Mouse (Mus musculus) frontal cortex, postnatal 25 days (tissue): Measurements from ENCODE around the gene Dmd.
A peak's percentile ranks its signal among the peaks of the same experiment; 100 is the strongest.

Source experiments
- DNase-seq, 2 experiments: peaks; one replicate each; pipeline ENCODE4 v3.0.0; 2022; ENCODE audit warnings: low spot score in 2 of 2

Dmd gene

DNA sequence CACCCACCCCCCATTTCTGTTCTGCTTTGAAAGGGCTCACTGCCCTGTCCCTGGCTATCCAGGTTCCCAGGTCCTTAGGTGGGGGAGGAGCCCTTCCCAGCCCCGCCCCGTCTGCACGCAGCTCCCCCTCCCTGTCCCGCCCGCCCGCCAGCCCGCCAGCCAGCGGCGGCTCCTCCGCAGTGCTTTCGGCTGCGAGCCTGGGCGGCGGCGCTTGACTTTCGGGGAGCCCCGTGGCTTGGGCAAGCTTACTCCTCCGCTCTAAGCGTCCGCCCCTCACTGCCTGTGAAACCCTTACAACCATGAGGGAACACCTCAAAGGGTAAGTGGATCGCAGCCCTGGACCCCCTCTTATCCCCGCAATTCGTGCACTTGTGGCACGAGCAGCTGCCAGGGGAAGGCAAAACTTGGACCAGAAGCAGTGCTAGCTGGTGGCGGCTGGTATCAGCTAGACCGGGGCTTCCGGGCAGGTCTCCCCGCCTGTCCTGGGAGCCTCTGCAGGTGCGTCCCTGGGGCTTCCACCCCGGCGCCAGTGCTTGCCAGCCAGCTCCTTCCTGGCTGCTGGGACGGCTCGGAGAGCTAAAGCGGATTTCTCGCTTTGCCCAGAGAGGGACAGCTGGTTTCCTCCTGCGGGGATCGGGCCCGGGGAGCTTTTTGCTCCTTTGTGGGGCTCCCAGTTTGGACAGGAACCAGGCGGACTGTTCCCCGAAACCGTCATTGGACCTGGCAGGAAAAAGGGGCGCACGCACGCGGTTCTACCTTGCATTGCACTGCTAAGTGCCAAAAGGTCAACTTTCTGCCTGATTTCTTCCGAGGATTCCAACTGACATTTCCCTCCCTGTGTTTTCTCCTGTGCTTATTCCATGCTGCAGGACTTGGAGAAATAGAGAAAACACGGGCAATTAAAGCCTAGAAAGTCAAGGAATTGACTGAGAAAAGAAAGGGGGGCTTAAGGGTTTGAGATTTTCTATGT lies 2099.8 kb downstream of the Dmd start:
- peak in 1 of 2 experiments; percentile 11 for DNase-seq

DNA sequence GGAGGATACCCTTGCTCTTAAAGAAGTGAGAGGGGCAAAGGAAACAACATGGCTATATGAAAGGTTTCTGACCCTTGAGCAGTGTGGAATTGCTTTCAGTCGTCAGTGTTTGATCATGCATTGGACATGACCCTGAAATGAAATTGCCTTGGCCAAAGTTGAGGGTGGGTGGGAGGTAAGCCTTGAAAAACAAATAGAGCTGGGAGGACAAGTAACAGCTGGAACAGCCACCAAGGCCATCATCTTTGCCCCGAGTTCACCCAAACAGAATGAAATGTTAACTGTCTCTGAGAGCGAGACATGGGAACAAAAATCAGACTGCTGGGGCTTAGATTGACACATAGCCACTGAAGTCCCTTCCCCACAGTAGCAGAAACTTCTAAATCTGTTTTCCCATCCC lies 2100.9 kb downstream of the Dmd start:
- DNase-seq = no peak

DNA sequence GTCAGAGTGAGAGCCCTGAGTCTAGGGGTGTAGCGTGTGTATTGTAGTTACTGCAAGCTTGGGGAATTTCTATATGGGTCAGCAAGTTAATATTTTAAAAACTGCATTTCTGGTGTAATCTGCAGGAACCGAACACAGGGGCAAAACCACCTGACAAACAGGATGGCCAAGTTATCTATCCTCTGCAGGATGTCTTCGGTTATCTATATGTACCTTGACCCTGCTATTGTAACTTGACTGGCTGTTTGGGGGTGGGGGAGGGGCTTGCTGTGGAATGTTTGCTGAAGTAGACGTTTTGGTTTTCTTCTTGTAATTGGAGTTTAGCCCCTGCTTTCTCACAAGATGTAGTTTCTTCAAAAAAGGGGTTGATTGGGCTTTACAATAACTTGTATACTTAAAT lies 2124.9 kb downstream of the Dmd start:
- no peak for DNase-seq

DNA sequence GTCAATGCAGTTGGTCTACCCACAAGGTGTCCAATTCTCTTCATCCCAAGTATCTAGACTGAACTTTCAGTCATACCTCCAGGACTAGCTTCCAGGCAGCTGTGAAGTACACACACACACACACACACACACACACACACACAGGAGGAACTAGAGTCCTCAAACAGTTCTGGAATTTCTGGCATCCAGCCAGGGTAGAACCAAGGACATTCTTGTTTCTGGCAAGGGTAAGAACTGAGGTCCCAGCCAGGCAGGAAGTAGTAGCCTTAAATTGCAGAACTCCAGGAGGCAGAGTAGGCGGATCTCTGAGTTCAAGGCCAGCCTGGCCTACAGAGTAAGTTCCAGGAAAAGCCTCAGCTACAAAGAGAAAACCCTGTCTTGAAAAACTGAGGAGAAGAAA lies 2128.2 kb downstream of the Dmd start:
- no peak for DNase-seq

DNA sequence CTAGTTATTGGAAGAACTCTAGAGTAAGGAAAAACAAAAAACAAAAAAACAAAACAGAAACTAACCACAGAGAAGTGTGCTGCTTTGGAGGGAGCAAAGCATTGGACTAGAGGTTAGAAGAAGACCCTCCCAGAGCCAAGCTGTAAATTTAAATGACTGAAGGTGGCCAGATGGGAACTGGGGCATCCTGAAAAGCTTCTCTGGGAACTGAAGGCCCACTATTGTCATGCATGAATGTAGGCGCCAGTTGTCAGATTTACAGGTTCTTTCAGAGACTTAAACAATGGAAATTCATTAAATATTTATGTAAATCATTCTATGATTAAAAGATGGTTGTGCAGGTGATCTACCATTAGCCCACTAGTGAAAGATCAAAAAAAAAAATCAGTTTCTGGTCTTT lies 2128.9 kb downstream of the Dmd start:
- DNase-seq = no peak

DNA sequence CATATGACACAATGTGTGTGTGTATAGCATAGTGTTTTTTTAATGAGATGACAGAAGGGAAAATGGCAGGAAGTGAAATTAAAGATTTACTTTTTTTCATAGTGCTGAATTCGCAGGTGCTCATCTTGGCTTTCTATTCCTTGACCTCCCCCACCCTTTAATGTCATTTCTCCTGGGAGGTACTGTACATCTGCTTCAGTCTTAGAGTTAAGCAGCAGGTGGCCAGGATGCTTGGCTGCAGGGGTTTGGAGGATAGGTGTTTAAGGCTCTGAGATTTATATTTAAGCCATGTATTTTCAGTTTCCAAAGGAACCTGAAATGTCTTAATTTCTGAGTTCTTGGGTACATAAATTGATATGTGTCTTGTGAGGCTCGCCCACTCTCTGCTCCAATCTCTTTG lies 2130.5 kb downstream of the Dmd start:
- DNase-seq = no peak

DNA sequence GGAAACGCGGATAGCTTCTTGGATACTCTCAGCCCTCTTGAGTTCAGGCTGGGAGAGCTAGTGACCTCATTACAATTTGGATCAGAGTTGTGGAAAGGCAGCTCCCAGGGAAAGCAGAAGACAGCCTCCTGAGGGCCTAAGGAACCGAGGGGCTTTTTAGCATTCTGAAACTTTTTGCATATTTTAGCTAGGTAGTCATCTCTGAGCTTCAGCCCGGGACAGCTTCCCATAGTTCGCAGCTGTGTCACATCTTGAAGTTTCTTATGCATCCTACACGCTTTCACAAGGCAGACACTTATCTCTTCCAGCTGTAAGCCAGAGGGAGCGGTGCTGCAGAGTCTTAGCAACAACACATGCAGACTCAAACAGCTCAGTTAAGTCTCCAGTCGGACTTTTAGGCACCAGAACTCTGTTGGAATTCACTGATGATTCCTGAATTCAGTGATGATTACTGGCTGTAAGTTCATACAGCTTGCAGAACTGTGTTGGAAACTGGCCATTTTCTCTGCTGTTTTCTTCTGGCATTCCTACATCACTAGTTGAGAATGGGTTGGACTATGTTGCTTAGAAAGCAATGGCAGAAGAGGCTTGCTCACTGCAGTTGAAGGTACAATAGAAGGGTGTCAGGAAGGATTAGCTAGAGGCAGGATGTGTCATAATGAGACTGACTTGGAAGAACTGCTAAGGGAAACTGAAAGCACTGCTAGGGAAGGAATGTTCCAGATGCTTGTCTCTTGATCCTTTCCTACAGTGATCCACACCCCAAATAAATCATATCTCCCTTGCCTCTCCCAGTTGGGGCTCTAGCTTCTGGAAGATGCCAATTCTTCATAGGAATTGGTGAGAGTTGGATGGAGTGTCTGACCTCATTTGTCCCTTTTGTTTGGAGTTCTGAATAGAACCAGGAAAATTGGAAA lies 2135.8 kb downstream of the Dmd start:
- no peak for DNase-seq

DNA sequence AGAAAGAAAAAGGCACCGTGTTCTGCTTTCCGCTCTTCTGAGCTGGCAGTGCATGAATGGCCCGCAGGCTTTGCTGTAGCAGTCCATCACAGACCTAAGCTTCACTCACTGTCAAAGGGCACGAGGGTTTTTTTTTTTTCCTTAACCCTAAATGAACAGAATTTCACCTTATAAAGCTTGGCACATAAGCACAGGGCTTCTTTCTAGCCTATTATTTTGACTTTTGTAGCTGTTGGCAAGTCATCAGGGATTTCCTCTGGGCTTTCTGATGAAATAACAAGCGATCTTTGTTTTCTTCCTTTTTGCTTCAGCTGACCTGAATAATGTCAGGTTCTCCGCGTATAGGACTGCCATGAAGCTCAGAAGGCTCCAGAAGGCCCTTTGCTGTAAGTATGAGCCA lies 2140.8 kb downstream of the Dmd start:
- DNase-seq = no peak

DNA sequence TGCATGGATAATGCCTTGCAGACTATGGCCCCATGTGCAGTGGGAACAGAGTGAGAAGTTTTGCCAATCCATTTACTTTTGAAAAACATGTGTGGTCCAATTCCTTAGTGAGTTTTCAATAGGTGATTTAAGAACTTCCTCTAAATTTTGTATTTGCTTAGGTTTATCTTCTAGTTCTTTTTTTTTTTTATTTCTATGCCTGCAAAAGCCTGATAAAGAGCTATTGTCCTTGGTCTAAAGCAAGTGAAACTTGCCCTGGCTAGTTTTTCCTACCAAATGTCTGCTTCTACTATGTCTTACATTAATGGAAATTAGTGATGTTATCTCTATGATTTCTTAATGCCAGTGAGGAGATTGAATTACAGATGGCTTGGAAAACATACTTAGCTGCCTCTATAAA lies 2144.7 kb downstream of the Dmd start:
- no peak for DNase-seq

DNA sequence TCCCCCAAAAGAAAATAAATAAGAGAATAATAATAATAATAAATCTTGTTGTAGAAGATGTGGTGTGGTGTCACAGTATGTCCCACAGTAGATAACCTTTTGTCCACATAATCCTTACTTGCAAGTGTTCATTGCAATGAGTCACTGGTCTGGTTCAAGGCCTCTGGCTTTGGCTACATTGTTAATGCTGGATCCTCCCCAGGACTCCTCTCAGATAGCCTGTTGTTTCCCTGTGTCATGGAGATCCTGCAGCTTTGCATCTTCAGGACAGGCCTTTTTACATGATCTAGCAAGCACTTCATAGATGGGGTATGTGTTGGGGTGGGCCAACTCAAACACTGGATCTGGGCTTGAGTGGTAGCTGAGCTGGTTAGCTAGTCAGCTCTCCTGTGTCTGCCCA lies 2150.0 kb downstream of the Dmd start:
- DNase-seq = no peak

DNA sequence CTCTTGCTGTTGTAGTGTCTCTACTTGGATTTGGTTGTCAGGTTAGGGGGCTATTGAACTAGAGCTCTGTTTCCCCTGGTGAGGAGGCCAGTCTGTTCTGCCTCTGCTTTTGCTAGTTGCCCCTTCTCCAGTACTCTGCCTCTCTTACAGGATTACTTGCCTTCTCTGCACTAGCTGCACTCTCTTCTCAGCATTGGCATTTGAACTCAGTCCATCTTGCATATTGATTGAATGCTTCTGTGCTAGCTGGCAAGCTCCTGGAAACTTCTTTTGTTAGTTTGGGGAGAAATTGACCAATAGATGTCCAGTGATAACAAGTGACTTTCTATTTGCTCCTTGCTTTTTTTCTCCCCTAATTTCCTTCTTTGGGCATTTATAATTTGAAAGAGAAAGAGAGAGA lies 2163.7 kb downstream of the Dmd start:
- no peak for DNase-seq

DNA sequence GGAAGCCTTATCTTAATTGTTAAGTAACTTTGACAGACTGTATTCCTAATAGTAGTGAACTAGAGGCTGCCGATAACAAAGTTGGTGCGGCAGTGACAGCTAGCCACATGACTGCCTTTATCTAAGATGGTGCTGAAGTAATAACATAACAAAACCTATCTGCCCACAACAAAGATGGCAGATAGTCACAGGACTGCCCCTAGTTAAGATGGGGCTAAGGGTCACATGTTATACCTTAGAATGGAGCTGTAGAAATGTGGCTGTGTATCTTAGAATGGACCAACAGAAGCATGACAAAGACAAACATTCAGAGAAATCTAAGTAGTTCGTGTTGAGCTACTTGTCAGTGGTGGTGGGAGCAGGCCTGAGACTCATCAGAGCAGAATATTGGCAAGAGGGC lies 2184.0 kb downstream of the Dmd start:
- DNase-seq = no peak

DNA sequence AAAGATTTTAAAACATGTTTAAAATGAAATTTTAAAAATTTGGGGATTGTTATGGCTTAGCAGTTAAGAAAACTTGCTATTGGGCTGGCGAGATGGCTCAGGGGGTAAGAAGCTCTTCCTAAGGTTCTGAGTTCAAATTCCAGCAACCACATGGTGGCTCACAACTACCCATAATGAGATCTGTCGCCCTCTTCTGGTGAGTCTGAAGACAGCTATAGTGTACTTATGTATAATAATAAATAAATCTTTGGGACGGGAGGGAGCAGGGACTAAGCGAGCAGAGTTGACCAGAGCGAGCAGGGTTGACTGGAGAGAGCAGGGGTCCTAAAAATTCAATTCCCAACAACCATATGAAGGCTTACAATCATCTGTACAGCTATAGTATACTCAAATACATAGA lies 2188.6 kb downstream of the Dmd start:
- no peak for DNase-seq

DNA sequence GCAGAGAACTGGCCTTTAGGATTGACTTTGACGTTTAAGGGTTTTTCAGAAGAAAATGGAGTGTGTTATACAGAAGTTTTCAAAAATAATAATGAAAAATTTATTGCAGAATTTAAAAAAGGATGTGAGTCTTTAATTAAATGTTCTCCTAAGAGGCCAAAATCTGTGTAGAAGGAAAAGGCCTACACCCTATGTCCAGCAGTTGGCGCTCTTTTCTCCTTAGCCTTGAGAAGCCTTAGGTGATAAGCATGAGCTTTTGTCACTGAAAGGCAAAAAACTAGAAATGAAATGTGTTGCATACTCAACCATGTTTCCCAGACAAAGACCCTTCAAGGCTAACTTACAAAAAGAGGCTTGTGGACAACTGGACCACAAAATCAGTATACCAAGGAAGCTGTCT lies 2222.6 kb downstream of the Dmd start:
- no peak for DNase-seq

DNA sequence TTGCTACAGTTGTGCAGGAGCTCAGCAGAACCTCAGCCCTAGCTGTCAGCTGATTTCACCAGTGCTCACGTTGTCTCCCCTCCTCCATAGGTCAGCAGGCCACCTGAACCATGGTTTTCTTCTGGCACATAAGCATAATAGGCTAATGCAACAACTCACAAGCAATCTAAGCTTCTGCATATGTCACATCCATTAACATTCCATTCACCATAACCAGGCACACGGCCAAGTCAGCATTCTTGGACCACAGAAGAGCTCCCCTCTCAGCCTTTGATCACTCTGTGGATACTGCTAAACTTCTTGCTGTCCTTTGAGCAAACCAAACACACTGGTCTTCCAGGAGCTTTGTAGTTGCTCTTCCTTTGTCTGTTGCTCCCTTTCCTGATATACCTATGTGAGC lies 2238.9 kb downstream of the Dmd start:
- no peak for DNase-seq

DNA sequence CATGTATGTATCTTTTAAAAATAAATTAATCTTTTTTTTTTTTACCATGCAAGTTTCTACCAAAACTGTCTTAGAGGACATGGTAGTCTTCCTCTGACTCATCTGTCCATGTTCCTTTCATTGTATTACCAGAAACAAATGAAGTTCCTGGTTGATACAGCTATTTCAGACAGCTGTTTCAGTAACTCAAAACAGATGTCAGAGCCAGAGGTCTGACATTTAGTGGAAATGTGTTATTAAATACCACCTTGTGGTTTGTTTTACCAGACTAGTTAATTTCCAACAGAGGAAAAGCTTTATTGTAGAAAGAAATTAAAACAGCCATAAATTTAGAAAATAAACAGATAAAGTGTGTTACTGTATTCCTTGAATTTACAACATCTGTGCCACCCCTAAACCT lies 2245.2 kb downstream of the Dmd start:
- DNase-seq = no peak

DNA sequence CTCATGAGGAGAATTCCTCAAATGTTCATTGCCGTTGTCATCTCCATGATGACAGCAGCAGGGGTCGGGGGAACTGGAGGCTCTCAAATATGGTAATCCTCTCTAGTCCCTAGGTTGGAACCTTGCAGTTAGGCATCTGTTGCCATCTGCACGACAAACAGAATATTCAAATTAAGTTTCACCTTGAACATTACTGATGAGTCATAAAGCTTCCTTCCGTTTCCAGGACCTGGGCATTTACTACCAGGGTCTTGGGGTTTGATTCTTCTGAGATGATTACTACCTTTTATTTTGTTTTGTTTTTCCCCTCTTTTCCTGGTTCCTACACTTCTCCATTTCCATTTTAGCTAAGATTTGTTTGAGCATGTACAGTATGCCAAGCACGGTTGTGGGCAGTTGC lies 2249.0 kb downstream of the Dmd start:
- no peak for DNase-seq

DNA sequence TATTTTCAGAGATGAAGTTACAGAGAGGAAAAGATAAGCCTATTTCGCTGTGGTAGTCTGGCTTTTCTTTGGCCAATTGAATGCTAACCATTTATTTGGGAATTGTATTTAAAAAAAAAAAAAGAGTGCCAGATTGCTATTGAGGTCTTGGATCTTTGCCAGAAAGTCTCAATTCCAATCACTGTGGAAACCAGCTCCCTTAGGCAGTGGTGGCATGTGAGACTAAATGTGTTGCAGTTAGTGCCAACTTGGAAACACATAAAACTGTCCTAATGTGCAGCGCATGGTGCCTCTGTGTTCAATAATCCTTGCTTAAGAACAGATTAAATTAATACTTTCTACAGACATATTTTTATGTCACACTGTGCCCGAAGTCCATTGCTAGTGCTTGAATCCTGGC lies 2250.7 kb downstream of the Dmd start:
- DNase-seq = no peak

DNA sequence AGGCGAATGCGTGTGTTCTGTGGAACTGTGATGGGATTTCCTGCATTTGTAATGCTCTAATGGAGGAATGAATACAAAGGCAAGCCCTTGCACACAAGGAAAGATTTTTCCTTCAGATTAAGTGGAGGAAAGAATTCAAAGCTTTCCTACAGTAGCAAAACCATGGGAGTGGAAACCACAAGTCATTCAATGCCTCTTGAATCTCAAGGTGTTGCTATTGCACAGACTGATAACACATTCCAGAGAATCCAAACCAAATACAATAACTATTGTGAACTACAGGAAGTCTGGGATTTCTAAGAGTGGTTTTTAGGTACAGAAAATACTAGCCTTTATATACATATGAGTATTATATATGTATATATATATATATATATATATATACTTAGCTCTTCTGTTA lies 2258.3 kb downstream of the Dmd start:
- DNase-seq = no peak

DNA sequence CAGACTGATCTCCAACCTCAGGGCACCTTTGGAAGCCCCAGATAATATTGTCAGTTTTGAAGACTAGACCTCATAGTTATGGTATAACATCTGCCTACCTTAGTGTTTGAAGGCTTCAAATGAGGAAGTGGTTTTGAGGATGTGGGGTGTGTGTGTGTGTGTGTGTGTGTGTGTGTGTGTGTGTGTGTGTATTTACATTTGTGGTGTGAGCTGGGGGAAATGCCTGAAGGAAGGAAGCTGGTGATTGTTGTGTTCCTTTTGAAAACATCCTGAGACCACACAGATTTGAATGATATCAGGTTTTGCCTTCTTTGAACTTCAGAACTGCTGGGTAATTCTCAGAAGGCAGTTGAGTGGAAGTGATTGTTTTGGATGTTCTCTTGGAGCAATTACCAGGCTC lies 2278.2 kb downstream of the Dmd start:
- no peak for DNase-seq

DNA sequence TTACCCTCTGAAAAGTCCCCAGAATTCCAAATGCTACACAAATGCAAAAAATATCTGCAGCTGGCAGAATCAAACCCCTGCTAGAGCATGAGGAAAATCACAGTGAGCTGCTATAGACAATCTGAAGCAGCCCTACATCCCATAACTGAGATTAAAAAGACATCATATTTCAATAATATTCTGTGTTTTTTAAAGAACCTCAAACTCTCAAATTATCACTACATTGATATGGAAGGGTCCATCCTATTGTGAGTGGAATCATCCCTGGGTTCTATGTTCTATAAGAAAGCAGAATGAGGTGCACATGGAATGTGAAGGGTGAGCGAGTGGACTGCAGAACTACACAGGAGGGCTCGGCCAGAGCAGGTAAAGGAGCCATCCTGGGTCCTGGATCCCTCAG lies 2300.7 kb downstream of the Dmd start, which contains the start of gene Fthl17a:
Fthl17a (plus strand) TSS at position 301 of the 400 bp plus-strand sequence.
- DNase-seq = no peak
